Mouse (Mus musculus) 3134 (cell line): ENCODE results near the gene Kynu.

Experiments used
- DNase-seq: peaks from one replicate; pipeline ENCODE4 v3.0.0-alpha.2; 2011; ENCODE audit warnings: low spot score; ENCODE audit not compliant: insufficient read length; ENCODE audit errors: extremely low read depth

Kynu gene

DNA sequence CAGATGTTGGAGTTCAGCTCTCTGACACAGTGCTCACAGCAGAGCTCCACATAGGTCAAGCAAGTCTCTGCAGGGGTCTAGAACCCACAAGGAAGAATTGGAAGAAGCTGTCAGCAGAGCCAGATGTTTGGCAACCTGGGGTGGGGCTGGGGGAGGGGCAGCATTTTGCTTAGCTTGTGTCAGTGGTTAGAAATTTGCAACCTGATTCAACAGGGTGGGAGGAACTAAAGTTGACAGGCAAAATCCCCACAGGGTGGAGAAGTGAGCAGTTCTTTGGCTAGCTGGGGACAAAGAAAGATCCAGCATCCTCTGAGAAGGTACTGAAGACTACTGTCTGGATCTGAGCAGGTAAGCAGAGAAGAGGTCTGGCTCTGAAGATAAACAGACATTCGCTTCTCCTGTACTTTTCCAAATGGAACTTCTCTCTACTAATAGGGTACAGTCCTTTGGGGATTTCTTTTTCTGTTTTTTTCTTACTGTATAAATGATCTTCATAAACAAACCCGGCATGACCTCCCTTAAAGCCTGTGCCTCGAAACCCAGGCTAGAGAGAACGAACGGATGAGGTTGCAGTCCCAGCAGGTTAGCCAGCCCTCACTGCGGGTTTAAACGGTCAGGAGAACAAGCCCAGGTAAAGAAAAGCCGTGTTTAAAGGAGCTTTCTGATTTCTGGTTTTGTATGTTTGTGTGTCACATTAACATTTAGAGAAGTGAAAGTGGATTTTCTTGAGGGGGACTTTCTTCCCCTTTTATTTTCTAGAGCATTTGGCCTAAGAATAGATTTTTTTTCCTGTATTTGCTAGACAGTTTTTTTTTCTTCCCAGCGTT is at the start of gene Kynu:
Gene Kynu (plus strand): TSS at position 268 of the 827 bp plus-strand sequence.
- DNase-seq = no peak

DNA sequence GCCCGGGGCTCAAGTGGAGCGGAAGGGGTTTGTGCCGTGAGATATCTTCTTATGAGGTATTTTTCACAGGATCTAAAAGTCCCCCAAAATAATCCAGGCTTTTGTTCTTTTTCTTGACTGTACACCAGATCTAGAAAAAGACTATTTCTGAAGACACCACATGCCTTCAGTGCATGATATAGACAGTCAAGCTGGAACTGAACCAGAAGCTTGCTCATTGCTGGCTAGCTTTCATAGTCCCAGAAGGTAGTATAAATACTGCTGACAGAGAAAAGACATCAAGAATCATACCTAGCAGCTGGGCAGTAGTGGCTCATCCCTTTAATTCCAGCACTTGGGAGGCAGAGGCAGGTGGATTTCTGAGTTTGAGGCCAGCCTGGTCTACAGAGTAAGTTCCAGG is 48.9 kb upstream of the Kynu start:
- DNase-seq = no peak

GRCm38 (mm10) chr2:43513852-43514251 is 41.3 kb upstream of the Kynu start:
- DNase-seq = no peak

- DNase-seq = no peak
These were observed 20.7 kb upstream of the Kynu start for GRCm38 (mm10) chr2:43534417-43534816.

DNA sequence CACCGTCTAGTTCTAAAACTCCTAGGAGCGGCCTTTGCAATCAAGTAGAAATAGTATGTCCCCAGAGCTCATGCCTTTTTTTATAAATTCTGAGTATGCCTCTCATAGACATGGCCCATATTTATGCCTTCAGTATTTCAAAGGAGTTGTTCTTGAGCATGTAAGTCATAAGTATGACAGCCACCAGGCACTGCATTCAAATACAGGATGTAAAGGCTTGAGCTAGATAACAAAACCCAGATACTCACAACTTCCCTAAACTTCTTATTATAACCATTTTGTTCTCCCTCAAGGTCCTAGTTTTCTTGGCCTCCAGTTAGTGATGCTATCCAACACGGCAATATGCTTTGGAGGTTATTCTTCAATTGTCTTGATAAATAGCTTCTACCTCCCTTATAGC is 12.5 kb upstream of the Kynu start:
- DNase-seq = no peak

DNA sequence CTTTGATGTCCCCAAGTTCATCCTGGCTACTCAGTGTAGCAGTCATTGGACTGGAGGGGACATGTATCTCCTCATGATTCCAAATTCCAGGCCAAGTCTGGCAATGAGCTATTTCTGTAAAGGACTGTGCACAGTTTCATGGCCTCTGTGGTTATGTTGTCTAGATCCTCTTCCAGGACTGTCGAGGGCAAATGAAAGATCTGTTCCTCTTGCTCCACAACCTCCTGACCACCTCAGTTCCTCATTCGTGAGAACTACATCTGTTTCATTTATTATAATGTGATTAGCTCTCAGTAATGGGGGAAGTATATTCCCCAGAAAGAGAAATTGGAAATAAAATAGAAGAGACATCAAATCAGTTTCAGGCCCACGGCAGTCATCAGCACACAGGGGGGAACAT is 9.5 kb upstream of the Kynu start:
- DNase-seq = no peak

GRCm38 (mm10) chr2:43546448-43546847 is 8.7 kb upstream of the Kynu start:
- no peak for DNase-seq

- DNase-seq = no peak
These were observed 913 bp upstream of the Kynu start for GRCm38 (mm10) chr2:43554216-43554615.

DNA sequence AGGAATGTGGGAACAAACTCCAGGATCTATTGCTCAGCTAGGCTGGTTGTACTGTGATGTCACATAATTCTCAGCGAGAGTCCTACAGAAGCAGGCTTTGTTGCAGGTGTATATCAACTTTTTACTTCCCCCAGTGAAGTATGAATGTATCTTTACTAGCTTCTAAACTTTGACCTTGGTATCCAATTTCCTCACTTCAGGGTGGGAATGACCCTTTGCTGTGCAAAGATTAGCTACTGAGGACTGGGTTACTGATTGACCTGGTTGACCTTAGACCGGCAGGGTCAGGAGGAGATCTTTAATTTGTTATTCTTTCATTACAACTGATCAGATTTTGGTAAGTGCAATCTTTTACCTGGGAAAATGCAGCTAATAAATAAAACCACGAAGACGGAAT is 758 bp downstream of the Kynu start:
- DNase-seq = no peak

DNA sequence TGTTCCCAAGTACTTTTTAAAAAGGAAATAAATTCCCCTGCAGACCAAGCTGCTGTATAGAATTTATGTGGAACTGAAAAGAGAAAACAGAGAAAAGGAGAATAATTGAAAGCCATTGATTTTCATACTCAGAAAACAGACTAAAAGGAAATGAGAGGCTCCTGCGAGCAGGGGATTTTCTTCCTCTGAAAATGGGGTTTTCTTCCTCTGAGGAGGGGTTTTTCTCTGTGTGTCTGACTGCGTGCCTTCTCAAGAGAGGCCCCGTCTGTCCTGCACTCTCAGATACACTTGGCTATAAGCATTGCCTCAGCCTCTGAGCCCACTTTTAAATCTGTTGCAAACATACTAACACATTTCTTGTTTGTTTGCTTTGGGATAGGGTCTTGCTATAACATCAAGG is 1.9 kb downstream of the Kynu start:
- DNase-seq = no peak

DNA sequence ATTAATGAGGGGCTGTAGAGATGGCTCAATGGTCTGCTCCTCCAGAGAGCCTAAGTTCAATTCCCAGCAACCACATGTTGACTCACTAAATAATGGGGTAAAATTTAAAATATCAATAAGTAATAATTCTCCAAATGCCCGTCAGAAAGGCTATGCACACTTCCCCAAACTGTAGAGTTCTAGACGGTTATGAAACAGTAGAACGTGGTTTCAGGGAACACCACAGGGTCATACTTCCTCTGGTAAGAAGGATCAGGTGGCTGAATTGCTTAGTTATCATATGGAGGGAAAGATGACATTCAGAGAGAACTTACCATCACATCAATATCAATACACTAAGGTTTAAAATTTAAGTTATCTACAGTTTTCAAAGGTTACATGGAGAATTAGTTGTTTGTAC is 6.1 kb downstream of the Kynu start:
- no peak for DNase-seq

- DNase-seq = no peak
These were observed 7.7 kb downstream of the Kynu start for GRCm38 (mm10) chr2:43562779-43563178.

GRCm38 (mm10) chr2:43568406-43568805 is 13.3 kb downstream of the Kynu start:
- DNase-seq = no peak

GRCm38 (mm10) chr2:43573526-43573925 is 18.4 kb downstream of the Kynu start:
- DNase-seq = no peak

DNA sequence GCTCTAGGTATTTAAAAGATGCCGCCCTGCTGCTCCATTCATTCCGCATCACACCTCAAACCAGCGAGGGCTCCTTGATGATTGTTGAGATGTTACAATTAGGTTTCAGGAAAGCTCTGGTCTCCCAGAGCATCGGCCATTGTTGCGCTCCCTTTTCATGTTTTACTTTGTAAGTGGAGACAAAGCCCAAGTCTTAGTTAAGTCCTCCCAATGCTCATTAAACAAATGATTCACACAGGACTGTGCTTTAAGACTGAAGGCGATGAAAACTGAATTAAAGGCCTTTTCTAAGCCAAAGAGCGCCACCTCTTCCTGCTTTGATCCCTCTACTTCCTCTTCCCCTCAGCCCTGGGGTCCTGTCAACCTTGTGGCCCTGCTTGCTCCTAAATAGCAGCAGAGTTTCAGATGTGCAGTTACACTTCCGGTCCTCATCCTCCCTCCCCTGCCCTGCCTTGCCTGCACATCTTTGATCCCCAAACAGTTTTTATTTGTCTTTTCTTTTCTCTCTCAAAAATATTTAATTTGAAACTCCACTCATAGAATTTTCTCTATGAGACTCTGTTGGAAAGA is 28.2 kb downstream of the Kynu start:
- no peak for DNase-seq

DNA sequence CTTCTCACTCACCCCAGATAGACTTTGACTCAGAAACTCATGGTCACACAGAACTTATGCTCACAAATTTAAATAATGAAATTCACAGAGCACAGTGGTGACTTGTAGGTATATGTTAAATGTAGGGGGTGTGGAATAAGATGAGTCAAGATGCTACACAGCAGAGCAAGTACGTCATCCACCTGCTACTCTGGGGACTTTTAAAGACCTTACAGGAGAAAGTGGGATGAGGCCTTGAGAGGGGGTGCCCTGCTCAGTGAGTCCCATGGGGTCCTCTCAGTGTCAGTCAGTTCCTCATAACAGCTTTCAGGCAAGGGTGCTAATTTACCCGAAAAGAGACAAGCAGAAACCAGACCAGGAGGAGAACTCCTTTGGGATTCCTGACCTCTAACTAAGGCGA is 30.4 kb downstream of the Kynu start:
- DNase-seq = no peak

DNA sequence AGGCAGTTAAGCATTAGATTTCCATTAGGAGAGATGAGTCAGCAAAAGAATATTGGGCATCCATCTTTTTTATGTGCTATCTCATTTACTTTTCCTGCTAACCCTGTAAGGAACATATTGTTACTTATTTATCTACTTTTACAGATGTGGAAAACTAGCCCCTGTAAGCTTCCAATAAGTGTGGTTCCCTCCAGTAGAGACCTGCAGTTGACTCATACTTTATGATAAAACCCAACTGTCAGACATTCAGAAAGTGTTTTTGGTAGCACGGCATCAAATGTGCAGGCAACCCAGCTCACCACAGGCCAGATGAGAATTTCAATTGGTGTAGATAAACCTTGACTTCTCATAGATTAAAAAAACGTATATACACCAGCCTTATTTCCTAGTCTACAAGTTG is 32.7 kb downstream of the Kynu start:
- DNase-seq = no peak

DNA sequence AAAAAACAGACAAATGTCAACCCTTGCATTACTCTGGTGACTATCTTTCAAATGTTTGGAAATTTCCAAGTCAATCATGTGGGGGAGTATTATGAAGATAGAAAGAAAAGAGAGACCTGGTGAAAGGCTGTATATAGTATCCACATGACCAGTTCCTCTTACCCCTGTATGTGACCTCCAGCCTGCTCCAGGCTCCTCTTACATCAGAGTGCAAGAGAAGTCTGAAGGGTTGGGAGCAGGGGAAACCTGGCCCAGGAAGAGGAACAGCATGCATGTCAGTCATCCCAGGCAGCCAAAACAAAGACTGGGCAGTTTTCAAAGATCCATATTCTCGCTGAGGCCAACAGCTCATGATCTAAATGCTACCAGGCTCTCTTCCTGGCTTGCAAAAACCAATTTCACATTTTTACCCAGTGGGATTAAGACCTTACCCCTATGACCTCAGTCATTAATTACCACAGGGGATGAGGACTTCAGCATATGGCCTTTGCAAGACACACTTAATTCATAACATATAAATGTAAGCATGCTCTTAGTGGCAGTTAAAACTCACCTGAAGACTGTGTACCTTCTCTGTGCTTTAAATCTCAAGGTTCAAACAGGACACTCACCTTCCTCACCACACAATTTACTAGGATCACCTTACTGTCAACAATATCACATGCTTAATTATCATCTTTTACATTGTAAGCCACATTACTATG is 37.0 kb downstream of the Kynu start:
- no peak for DNase-seq

GRCm38 (mm10) chr2:43613571-43613970 is 58.4 kb downstream of the Kynu start:
- DNase-seq = no peak

DNA sequence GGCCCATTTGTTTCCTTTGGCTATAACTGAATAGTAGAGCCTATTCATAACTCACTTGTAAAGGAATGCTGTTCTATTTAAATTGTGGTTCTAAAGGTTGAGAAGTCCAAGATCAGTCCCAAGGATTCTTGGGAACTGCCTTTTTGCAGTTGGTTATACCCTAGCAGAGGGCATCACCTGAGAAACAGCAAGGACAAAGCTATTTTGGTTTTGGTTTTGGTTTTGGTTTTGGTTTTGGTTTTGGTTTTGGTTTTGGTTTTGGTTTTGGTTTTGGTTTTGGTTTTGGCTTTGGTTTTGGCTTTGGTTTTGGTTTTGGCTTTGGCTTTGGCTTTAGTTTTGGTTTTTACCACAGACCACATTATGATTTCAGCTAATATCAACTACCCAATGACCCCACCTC is 66.0 kb downstream of the Kynu start:
- no peak for DNase-seq

- DNase-seq = no peak
These were observed 67.7 kb downstream of the Kynu start for GRCm38 (mm10) chr2:43622844-43623243.

DNA sequence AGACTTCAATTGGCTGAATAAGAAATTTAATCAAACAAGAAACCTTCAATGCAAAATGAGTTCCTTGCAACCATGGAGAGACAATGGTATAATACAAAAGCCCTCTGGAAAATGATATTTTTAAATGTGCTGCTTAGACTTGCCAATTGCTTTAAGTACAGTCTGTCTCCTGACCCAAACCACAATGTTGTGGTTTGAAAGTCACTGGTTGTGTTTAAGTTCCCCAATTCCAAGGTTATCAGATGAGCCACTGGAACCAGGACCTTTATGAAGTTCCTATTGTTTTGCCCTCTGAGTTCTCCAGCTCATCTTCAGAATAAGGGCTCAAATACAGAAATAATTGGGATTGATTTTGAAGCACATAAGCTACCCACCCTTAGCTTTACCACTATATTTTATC is 76.7 kb downstream of the Kynu start:
- DNase-seq = no peak
